Comparison of ENCODE assay signal across 19 mouse cellular contexts in genomic region chr8:10066906-10067305, GRCm38 (mm10).
DNase-seq lines count a peak whose midpoint lies in the region; ATAC-seq and TF ChIP-seq lines count a peak whose summit lies in the region.
"Had no signal": no experiment of that assay in that cellular context is flagged by ENCODE, and none has a peak within 500 bp of the region (broad histone marks: within the 10 kb centered on the region; RNA-seq: fewer than 3 reads in every experiment).

No protein-coding gene starts in this region.

- no peaks in the 10 kb centered on the region for H3K9me3 ChIP-seq in hindbrain, postnatal 0 days (ENCODE audit: low read length)
- H3K9me3 ChIP-seq in hindbrain, embryonic 10.5 days = no peaks in the 10 kb centered on the region
- H3K9me3 ChIP-seq in kidney, embryonic 16.5 days (ENCODE audit: low read length) = no peaks in the 10 kb centered on the region
- H3K9me3 ChIP-seq in lung, embryonic 14.5 days (ENCODE audit: low read depth, low read length) = no peaks in the 10 kb centered on the region
- H3K9me3 ChIP-seq: embryonic facial prominence, embryonic 13.5 days; forebrain, embryonic 12.5 days; heart, embryonic 10.5 days; hindbrain, embryonic 13.5 days had no signal

- no peaks in the 10 kb centered on the region for H3K27me3 ChIP-seq in hindbrain, postnatal 0 days (ENCODE audit: insufficient read depth, low read length)
- no peaks in the 10 kb centered on the region for H3K27me3 ChIP-seq in hindbrain, embryonic 10.5 days (ENCODE audit: insufficient read depth, poor library complexity, severe bottlenecking)
- H3K27me3 ChIP-seq in kidney, embryonic 16.5 days (ENCODE audit: insufficient read depth, low read length) = no peaks in the 10 kb centered on the region
- H3K27me3 ChIP-seq in lung, embryonic 14.5 days (ENCODE audit: insufficient read depth, low read length) = no peaks in the 10 kb centered on the region
- H3K27me3 ChIP-seq: forebrain, embryonic 12.5 days; hindbrain, embryonic 13.5 days had no signal

- peak; percentile 23 for DNase-seq in hindbrain, postnatal 0 days (ENCODE audit: low spot score)
- DNase-seq in hindbrain, embryonic 10.5 days (ENCODE audit: low spot score) = no peak
- peak; percentile 40 to 51 for DNase-seq in kidney, postnatal 25 days
- peak; percentile 32 for DNase-seq in lung, embryonic 14.5 days
- no peak for DNase-seq in lung, postnatal 25 days (ENCODE audit: low spot score)
- DNase-seq: adrenal gland, adult 2 months; adrenal gland, postnatal 25 days; cerebellum, adult 8-10 months; cerebellum, postnatal 36 days; gastrocnemius, postnatal 10 days; heart, adult 18-20 months; heart, postnatal 10 days; heart, postnatal 4 days had no signal

- H3K4me3 ChIP-seq in hindbrain, postnatal 0 days (ENCODE audit: low read length) = no peak overlapping the region
- no peak overlapping the region for H3K4me3 ChIP-seq in hindbrain, embryonic 10.5 days
- H3K4me3 ChIP-seq in kidney, embryonic 16.5 days (ENCODE audit: low read length) = no peak overlapping the region
- H3K4me3 ChIP-seq in lung, embryonic 14.5 days (ENCODE audit: low read depth, low read length) = no peak overlapping the region
- H3K4me3 ChIP-seq: embryonic facial prominence, embryonic 13.5 days; forebrain, embryonic 12.5 days; heart, embryonic 10.5 days; hindbrain, embryonic 13.5 days had no signal

- H3K9ac ChIP-seq in hindbrain, postnatal 0 days (replicated peaks; ENCODE audit: low read length) = no peak overlapping the region
- no peak overlapping the region for H3K9ac ChIP-seq in kidney, embryonic 16.5 days (replicated peaks; ENCODE audit: low read length)
- no peak overlapping the region for H3K9ac ChIP-seq in lung, embryonic 14.5 days
- H3K9ac ChIP-seq: embryonic facial prominence, embryonic 13.5 days; forebrain, embryonic 12.5 days; hindbrain, embryonic 13.5 days had no signal

- H3K4me2 ChIP-seq in hindbrain, postnatal 0 days (ENCODE audit: low read depth, low read length) = no peak overlapping the region
- no peak overlapping the region for H3K4me2 ChIP-seq in kidney, embryonic 16.5 days (replicated peaks; ENCODE audit: low read depth, low read length)
- H3K4me2 ChIP-seq in lung, embryonic 14.5 days = no peak overlapping the region
- H3K4me2 ChIP-seq: embryonic facial prominence, embryonic 13.5 days; forebrain, embryonic 12.5 days; hindbrain, embryonic 13.5 days had no signal

- no peak overlapping the region for H3K27ac ChIP-seq in hindbrain, postnatal 0 days
- H3K27ac ChIP-seq in hindbrain, embryonic 10.5 days = no peak overlapping the region
- no peak overlapping the region for H3K27ac ChIP-seq in kidney, embryonic 16.5 days (ENCODE audit: low read length)
- H3K27ac ChIP-seq in lung, embryonic 14.5 days (ENCODE audit: low read depth) = no peak overlapping the region
- H3K27ac ChIP-seq: embryonic facial prominence, embryonic 13.5 days; forebrain, embryonic 12.5 days; heart, embryonic 10.5 days; hindbrain, embryonic 13.5 days had no signal

- TF ChIP-seq CTCF in hindbrain, postnatal 0 days (IDR thresholded peaks at IDR 0.05; ENCODE audit: low read depth) = no peak
- TF ChIP-seq CTCF in lung, embryonic 14.5 days (IDR thresholded peaks at IDR 0.05; ENCODE audit: low read depth) = no peak

- no peaks in the 10 kb centered on the region for H3K4me1 ChIP-seq in hindbrain, postnatal 0 days (ENCODE audit: insufficient read depth, low read length)
- peaks cover 5% of the 10 kb centered on the region; the same call in 1 of the 2 replicates for H3K4me1 ChIP-seq in hindbrain, embryonic 10.5 days (replicated peaks)
- no peaks in the 10 kb centered on the region for H3K4me1 ChIP-seq in kidney, embryonic 16.5 days (ENCODE audit: insufficient read depth, low read length)
- no peaks in the 10 kb centered on the region; the same call in 1 of the 2 replicates for H3K4me1 ChIP-seq in lung, embryonic 14.5 days (ENCODE audit: insufficient read depth)
- H3K4me1 ChIP-seq: embryonic facial prominence, embryonic 13.5 days; forebrain, embryonic 12.5 days; heart, embryonic 10.5 days had no signal

- no peak for ATAC-seq in hindbrain, postnatal 0 days
- no peak for ATAC-seq in kidney, embryonic 16.5 days (ENCODE audit: low FRiP score, low TSS enrichment)
- ATAC-seq in lung, embryonic 14.5 days (ENCODE audit: insufficient read depth) = no peak
- ATAC-seq: forebrain, embryonic 16.5 days had no signal

- no peaks in the 10 kb centered on the region for H3K36me3 ChIP-seq in hindbrain, postnatal 0 days (ENCODE audit: insufficient read depth, low read length)
- H3K36me3 ChIP-seq in hindbrain, embryonic 10.5 days = no peaks in the 10 kb centered on the region
- H3K36me3 ChIP-seq in kidney, embryonic 16.5 days (ENCODE audit: insufficient read depth, low read length) = no peaks in the 10 kb centered on the region
- H3K36me3 ChIP-seq in lung, embryonic 14.5 days (ENCODE audit: insufficient read depth) = no peaks in the 10 kb centered on the region
- H3K36me3 ChIP-seq: embryonic facial prominence, embryonic 13.5 days; forebrain, embryonic 12.5 days; heart, embryonic 10.5 days; hindbrain, embryonic 13.5 days had no signal

- WGBS in hindbrain, postnatal 0 days = 69% methylated on average over 11 of the region's 11 CpGs
- 89% methylated on average over 11 of the region's 11 CpGs for WGBS in hindbrain, embryonic 10.5 days
- 51% methylated on average over 11 of the region's 11 CpGs for WGBS in kidney, embryonic 16.5 days
- WGBS in lung, embryonic 14.5 days = 58% methylated on average over 11 of the region's 11 CpGs

Comparison
In these comparisons a context has a peak if more than half of its experiments do, and no peak if none do; other contexts are left out.
1. DNase-seq: peak in hindbrain, postnatal 0 days (single experiment), kidney, postnatal 25 days (2 of 2) and lung, embryonic 14.5 days (single experiment); none in hindbrain, embryonic 10.5 days (single experiment) and lung, postnatal 25 days (single experiment).